Comparison of ENCODE assay signal across 16 mouse cellular contexts in genomic region chr1:98128338-98129096, GRCm38 (mm10).
"Had no signal": no experiment of that assay in that cellular context is flagged by ENCODE, and none has a peak within 500 bp of the region (broad histone marks: within the 10 kb centered on the region; RNA-seq: fewer than 3 reads in every experiment).

No protein-coding gene starts in this region.

- H3K27me3 ChIP-seq: limb, embryonic 12.5 days; limb, embryonic 15.5 days; liver, embryonic 13.5 days; stomach, embryonic 15.5 days had no signal

- H3K36me3 ChIP-seq: limb, embryonic 12.5 days; limb, embryonic 15.5 days; liver, embryonic 13.5 days; stomach, embryonic 15.5 days had no signal

- H3K9me3 ChIP-seq: limb, embryonic 12.5 days; limb, embryonic 15.5 days; liver, embryonic 13.5 days; stomach, embryonic 15.5 days had no signal

- H3K4me3 ChIP-seq: limb, embryonic 12.5 days; limb, embryonic 15.5 days; liver, embryonic 13.5 days; stomach, embryonic 15.5 days had no signal

- ATAC-seq: inflammation-experienced regulatory T-cells, adult 6 months had no signal

- H3K4me1 ChIP-seq: limb, embryonic 15.5 days; stomach, embryonic 15.5 days had no signal

- H3K9ac ChIP-seq: limb, embryonic 12.5 days; limb, embryonic 15.5 days; liver, embryonic 13.5 days; stomach, embryonic 15.5 days had no signal

- H3K4me2 ChIP-seq: limb, embryonic 12.5 days; limb, embryonic 15.5 days; liver, embryonic 13.5 days; midbrain, embryonic 11.5 days; stomach, embryonic 15.5 days had no signal

- DNase-seq: layer of hippocampus, postnatal 36 days; left cerebral cortex, postnatal 4 days; liver, embryonic 13.5 days; lung, adult 2 months; lung, postnatal 14 days; lung, postnatal 4 days; midbrain, embryonic 14.5 days; right cerebral cortex, postnatal 25 days; spleen, adult 18-20 months; thymus, postnatal 4 days had no signal

- H3K27ac ChIP-seq: kidney, postnatal 0 days; limb, embryonic 12.5 days; limb, embryonic 15.5 days; liver, embryonic 13.5 days; stomach, embryonic 15.5 days had no signal
